Mouse (Mus musculus) layer of hippocampus, adult 9-10 months (tissue): ENCODE measurements around the gene Zfp277.

ENCODE experiments used
- DNase-seq: peaks from one replicate; pipeline ENCODE4 v3.0.0; 2022; ENCODE audit warnings: low spot score

The Zfp277 gene

DNA sequence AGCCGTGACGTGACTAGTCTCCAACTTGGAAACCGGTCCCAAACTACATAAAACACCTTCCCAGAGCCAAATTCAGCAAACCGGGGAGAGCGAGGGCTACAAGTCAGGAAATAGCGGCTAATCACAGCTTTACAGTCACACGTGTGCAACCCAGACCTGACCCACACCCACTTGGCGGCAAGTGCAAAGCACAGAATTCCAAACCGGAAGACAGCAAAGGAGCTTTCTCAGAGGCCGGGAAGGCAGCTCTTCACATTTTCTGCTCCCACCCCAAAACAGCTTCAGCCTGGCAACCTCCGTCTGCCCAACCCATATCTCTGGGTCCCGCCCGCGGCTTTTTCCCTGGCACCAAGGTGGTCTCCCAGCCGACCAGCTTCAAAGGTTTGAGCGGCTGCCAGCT is 496 bp downstream of the Zfp277 start:
- no peak for DNase-seq

DNA sequence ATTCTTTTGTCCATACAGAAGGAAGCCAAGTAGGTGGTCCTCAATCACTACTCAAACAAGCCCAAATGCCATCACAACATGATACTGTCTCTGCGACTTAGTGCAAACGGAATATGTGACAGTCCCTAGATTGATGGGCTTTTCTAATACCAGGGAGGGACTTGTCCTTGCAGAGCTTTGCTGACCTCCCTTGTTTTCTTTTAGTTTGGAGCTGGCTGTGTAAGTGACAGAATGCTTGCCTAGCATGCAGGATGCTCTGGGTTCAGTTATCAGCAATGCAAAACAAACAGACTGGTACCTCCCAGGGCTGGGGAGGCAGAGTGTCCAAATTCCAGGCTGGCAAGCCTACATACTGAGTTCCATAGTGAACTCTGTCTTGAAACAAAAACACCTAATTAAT is 7.7 kb downstream of the Zfp277 start:
- DNase-seq = no peak

DNA sequence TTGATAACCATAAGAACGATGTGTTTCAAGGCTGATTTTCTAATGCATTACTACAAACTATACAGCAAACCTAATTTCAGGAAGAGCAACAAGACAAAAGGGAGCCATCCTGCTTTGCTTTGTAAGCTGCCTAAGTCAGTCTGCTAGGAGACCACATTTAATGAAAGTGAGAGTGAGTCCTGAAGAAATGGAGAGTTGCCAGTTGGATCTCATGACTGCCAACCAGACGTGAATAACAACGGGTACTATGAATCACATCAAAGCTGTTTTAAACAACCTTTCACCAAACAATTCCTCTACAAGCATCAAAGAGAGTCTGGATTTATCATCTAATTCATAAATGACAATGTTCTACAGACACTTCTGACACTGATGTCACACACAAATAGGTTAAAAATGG is 11.6 kb downstream of the Zfp277 start:
- DNase-seq = no peak

DNA sequence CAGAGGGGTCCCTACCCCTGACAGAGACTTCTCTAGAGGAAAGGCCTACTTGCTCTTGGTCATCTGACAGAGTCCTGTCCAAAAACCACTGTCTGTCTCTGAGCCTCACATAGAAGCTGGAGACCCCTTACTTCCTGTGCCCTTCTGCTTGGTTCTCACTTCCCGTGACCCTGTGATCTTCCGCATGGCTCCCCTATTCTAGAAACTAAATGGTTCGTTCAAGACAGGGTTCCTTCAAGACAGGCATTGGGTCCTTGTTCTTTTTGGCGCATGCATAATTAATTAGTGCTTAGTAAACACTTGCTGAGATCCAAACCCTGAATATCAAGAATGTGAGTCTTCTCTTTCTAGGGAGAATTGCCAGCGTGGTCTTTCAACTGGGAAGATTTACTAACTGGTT is 14.6 kb downstream of the Zfp277 start:
- DNase-seq = no peak

DNA sequence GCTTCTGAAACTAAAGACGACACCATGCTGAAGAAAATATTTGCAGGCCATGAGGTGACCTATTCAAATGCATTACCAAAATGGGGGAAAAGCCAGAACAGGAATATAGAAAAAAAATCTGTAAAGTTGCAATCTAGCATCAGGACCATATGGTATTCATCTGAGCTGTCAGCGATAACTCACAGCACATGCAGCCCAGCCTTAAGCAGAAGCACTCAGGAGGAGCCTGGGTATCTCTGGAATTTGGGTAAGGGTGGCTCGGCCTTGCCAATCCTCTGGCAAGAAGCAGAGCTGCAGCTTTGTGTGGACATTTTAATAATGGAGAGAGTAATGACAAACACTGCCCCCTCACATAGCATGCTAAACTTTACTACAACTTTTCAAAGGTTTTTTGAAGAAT is 15.7 kb downstream of the Zfp277 start:
- no peak for DNase-seq

DNA sequence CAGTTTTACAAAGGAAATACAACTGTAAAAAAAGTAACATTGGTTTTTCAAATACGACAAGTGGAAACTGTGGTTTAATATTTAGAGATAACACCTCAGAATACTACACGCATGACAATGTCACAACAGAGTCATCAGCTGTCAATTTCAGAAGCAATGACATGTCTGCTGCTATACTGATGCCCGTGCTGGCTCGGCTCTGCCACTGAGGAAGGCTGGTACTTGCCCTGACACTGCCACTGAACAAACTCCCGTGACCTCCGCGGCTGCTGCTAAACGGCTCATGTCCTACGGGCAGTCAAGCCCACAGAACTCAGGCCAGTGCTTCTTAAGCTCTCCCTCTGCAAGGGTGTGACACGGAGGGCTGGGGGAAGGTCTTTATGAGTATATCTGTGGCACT is 18.1 kb downstream of the Zfp277 start:
- no peak for DNase-seq

DNA sequence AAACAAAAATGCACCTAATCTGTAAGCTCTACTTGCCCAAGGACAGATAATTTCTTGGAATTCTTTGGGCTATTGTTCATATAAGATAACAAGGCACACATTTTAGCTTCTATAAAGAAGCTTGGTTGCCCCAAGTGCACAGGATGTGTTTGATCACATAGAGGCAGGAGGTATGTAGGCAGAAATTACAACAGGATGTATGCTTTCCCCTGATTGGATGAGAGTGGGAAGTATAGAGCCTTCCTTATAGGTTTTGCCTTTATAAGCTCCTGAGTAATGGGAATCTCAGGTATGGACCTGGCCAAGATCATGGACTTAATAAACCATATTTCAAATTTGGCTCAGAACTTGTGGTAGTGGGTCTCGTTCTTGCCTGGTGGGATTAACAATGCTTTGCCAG is 20.7 kb downstream of the Zfp277 start:
- DNase-seq = no peak

DNA sequence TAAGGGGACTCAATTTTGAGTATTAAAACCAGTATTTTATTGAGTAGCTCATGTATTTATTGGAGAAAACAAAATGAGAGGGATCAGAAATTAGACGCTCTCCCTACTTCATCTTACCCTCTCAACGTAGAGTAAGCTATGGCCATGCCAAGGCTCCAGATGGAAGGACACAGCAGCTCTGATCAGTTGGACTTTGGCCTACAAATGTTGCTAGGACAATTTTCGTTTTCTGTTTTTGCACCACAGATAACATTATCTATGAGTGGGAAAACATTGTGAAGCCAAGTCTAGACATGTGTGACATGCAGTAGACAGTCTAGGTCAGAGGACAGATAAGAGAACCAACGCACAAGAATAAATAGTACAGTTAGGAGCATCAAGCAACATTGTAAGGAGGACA is 28.4 kb downstream of the Zfp277 start:
- DNase-seq = no peak

DNA sequence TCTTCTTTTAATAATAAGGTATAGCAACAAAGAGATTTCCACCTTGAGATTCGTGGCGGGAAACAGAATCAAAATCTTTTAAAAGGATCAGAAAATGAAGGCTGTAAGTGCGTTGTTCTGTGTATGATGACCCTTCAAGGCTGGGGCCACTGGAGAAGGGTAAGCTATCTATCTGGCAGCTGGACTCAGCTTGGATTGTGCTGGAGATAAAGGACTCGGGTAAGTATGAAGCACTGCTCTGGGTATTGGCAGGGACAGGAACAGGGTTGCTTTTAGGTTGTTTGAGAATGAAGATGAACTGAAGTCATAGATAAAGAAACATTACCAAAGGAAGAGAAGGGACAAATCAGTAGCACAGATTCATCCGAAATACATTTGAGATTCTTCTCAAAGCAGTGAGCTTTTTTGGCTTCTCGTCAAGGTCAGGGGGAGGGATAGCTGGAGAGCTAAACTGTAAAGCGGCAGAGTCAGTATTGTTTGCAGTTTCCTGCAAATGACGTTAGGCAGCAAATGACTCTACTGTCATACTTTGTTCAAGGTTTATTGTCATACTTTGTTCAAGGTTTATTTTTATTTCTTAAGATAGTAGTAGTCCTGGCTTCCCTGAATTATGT is 30.3 kb downstream of the Zfp277 start:
- DNase-seq = no peak

DNA sequence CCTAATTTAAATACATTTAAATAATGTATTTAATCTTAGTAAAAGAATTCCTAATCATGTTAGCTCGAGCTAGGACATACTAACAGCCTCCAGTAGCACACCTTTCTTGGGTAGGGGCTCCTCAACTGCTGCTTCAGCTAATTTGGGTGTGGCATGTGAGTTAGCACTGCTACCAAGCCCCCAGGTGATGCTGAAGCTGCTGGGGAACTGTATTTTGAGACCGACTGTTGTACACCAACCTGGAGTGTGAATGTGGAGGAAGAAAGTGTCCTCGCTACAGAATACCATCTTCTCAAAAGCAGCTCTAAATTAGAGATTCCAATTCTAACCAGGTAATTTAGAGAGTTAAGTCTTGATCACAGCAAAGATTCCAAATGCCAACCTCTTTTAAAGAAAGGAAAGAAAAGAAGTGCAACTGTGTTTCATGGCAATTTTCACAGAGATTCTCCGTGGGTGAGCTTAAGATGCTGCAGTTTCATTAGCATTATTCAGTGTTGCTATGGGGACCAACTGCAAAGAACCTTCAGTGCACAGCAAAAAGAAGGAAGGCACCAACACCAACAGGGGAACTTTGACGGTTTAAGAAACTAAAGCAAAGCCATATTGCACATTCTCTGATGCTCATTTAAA is 30.9 kb downstream of the Zfp277 start:
- DNase-seq = no peak

DNA sequence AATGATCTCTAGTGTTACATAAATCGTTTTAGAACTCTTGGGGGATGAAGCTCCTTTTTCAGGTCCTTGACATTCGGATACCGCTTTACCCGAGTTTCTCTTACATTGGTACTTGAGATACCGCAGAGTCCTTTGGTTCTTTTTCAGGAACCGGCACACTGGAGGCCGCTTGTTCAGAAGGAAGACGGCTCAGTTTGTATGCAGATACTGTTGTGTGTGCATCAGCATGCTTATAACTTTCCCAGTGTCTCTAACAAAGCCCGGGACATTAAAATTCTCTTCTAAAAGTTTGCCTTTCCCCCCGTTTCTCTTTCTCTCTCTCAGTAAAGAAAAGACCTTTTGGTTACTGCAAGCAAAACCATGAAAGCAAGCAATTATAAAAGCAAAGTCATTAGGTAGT is 45.9 kb downstream of the Zfp277 start:
- DNase-seq = no peak

DNA sequence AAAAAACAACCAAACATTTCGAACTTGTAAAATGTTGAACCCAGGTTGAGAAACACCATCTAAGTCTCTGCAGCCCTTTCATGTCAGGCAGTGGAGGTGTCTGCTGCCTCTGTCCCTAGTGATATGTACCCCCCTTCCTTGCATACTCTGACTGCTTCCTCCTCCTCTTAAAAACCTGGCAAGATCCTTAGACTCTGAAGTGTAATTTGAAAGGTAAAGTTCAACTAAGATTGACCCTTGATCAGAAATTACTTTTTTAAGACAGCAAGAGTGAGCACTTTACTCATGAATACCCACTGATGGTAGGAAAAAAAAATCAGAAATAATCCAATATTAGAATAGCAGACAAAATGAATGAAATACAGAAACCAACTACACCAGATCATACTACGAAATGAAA is 46.3 kb downstream of the Zfp277 start:
- no peak for DNase-seq

DNA sequence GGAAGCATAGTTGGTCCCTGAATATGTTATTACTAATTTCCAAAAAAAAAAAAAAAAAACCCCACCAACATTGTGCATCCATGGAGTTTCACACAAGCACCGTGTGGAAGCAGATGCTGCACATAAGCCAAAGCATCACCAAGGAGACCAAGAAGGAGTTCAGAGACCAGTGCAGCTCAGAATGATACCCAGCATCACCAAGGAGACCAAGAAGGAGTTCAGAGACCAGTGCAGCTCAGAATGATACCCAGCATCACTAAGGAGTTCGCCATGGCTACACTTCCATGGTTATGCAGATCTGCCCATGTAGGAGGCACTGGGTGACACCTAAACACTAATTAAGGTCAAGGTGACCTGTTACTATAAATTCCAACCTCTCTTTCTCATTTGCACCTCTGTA is 46.8 kb downstream of the Zfp277 start:
- no peak for DNase-seq

DNA sequence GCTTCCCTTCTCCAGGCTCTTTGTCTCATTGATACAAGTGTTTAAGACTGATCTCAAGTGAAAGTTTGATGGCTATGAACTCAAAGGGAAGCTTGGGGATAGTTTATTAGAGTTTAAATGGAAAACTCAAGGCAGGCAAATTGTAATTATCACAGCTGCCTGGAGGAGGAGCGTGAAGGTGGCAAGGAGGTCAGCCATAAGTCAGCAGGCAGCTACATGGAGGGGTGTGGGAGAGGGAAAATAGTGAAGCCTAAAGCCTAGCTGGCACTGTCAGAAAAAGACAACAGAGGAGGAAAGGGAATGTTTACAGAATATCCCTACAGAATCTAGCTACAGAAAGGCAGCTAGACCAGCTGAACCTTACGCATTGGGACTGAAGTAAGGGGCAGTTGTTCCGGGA is 52.8 kb downstream of the Zfp277 start:
- DNase-seq = no peak

DNA sequence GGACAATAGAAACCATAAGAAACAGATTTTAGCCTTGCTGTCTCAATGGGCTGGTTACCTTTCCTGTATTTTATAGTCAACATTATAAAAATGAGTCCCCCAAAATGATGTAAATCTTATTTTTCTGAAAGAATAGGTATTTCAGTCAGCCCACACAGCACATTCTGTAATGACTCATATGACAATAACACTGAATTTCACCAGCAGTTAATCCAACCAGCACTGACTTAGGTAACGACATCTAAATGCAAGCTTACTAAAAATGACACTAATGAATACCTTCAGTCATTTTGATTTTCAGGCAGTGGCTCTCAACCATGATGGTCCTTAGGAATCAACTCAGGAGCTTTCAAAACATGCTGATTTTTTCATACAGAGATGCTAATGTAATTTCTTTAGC is 54.4 kb downstream of the Zfp277 start:
- no peak for DNase-seq

DNA sequence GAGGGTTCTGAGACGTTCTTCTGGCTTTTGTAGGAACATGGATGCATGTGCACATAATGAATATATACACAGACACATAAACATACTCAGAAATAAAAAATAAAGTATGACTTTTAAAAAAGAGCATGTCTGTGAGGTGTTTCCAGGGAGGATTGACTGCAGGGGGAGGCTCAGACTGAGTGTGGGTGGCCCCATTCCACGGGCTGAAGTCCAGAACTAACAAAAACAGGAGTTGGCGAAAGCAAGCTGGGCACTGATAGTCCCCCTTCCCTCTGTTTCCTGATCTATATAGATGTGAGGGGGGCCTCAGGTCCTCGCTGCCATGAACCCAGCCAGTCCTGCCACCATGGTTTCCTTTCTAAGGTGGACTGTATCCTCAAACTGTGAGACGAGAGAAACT is 57.9 kb downstream of the Zfp277 start:
- no peak for DNase-seq

DNA sequence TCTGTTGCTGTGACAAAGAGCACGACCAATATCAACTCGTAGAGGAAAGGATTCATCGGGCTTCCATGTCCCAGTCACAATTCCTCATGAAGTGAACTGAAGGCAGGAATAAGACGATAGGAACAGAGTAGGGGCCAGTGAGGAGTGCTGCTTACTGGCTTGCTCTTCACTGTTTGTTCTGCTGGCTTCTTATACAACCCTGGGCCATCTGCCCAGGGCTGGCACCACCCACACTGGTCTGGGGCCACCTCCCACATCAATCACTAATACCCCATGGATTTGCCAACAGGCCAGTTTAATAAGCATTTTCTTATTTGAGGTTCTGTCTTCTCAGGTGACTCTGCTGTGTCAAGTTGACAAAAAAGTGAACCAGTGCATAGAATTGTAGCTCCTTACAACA is 60.4 kb downstream of the Zfp277 start:
- no peak for DNase-seq

DNA sequence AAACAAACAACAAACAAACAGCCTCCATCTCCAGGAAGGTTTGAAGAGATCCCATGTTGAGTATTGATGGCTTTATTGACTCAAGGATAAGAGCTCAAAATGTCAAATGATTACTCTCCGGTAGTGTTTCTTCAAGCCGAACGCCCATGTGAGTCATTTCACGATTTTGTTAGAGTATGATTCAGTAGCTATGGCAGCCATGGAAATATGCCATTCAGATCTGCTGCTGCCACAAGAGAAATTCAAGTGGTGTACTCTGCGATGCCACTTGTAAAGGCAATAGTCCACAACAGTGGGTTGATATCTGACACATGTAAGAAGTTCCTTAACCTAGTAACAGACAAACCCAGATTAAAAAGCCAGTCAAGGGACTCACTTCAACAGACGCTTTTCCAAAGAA is 62.0 kb downstream of the Zfp277 start:
- DNase-seq = no peak

DNA sequence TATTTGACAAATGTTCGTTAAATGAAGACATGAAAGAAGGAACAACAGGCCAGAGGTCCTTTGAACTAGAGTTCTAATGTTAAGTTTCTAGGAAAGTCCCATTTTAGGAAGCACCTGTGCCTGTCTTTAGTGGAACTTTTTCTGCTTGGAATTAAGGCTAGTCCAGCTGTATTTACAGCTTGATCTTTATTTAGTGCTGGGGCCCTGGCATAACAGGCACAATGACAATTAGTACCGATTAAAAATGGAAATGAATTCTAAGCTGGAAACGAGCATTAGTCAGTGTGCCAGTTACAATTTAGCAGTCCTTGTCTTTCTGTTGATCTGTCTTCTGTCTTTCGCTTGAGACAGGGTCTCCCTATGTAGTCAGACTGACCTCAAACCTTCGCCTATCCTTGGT is 63.2 kb downstream of the Zfp277 start:
- DNase-seq = no peak

DNA sequence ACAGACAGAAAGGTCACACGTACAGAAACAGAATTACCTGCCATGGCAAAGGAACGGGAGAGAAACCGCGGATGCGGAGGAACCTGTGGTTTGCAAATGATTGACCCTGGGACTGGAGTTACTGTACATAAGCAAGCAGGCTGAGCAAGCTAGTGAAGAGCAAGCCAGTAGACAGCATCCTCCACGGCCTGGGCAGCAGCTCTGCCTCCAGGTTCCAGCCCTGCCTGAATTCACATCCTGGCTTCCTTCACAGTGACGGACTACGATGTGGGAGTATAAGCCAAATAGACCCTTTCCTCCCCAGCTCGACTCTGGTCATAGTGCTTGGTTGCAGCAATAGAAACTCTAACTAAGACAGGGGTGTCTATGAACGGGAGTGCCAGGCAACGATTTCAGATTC is 63.9 kb downstream of the Zfp277 start:
- DNase-seq = no peak

DNA sequence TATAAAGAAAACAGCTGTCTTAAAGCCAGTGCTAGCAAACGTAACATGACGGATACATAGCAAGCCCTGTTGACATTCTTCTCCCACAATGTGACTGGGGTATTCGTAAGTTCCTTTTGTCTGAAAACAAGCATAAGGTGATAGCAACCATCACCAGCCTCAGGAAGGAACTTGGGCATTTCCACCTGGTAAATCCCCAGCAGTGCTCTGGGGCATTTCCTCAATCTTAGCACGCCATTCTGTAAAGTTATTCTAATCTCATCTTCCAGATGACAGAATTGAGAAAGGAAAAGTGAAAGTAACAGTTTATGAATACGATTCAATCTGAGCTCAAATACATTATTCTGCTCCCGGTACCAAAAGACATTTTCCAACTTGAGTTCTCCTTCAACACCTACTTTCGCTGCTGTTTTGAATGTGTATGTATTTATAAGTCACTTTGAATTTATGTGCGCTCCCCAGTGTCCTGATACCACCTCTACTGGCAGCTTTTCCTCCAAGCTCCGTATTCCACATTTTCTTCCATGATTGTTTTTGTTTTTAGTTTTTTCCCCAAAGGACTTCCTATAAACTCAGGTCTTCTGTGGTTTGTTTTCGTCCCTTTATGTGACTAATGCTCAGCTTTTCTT is 64.4 kb downstream of the Zfp277 start:
- DNase-seq = no peak

DNA sequence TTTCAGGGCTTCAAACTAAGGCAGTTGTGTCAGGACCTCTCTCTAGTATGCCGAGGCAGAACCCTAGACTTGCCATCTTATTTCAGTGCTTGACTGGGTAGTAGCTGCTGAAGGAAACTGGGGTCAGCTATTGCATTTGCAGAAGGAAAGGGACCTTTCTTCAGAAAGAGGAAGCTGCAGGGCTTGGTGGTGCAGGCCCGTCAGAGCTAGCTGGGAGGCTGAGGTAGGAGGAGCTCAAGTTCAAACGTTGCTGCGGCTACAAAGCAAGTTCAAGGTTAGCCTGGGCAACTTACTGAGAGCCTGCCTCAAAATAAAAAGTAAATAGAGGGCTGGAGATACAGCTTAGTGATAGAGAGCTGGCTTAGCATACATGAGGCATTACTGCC is 66.2 kb downstream of the Zfp277 start:
- DNase-seq = no peak

DNA sequence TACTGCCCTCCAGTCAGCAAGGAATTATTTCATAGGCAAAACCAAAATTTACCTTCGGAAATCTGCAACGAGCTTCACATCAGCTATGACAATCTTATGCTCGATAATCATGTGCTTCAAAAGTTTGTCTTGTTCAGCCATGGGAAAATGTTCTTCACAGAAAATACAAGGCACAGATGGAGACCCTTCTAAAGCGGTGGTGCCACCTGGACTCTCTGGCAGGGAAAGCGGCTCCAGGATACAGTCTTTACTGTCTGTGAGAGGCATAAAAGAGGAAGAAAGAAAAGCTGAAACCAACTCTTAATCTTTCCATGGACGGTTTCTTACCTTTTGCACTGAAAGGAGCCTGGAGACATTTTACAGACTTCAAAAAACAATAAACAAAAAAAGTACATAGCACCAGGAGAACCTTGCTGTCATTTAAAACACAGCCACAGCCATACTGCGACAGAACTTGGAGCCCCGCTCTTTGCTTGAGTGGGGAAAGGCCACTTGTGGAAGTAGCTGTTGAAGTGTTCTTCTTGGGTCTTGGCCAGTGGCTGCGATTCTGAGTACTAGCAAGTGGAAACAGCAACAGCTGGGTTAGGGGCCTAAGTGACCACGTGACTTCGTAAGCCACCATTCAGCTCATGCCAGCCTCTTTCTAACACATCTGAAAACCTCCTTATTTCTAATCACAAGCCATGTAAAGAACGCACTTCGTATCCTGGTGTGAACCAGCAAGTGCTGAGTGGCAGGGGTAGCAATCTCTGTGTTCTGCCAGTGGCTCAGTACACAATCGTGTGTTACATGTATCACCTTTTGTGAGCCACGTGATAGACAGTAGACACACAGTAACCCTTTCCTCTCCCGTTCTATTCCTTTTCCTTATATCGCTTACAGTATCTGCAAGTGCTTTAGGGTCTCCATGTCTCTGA is 66.8 kb downstream of the Zfp277 start:
- no peak for DNase-seq
